Mouse (Mus musculus): Measurements from ENCODE around the gene Stx4a.
"Not testable (repeated sequence)": the region's sequence is repeated elsewhere in the genome, so short reads cannot be mapped to it uniquely, and the experiment has no call there.

Gene Stx4a

DNA sequence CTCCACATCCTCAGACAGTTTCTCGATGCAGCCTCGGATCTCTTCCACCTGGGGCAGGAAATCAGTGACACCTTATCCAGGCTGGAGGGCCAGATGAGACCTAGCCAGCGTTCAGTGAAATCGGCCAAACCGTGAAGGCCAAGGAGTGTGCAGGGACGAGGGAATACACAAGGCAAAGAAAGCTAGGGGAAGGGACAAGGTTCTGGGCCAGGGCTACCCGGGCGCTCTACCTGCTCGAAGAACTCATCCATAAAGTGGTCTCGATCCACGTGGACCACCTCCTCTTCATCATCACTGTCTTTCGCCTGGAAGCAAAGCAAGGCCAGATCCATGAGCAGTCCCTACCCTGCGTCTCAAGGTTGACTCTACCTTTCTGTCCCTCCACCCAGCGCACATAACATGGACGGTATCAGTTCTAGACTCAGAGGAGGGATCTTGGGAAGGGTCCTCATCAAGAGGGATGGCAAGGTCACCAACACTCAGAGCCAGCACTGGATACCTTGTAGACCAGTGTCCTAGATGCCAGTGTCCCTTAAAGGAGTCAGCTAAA lies 8.9 kb upstream of the Stx4a start:
- peak; percentile 91 for DNase-seq

DNA sequence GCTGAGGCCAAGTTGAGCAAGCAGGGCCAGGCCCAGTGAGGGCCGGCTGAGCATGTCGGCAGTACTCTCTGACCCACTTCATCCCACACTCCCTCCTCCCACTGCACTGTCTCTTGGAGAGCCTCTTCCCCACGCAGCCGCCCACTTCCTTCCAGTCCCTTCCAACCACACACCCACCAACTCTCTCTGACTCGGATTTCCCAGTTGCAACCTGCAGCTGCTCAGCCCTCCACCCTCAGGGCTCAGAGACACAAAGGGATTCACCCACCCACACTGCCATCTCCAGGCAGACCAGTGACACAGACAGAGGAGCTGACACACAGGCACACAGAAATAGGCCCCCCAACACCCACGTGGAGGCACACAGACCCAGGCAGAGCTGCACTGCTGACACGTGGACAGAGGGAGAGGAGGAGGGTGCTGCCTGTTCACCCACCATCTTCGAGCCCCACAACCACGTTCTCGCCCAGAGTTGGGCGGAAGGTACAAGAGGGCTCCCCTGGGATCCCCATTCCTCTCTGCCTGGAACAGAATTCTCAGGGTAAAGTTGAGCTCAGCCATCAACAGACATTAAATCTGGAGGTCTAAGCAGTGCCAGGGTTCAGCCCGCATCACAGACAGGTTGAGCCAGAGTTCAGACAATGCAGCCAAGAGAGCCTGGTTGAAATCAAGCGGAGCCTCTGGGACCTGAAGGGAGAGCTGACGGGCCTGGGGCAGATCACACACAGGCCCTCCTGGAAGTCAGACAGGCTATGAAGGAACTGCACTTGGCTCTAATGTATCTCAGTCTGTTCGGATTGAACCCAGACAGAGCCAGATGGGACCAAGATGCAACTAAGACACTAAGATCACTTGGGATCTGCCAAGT lies 7.9 kb upstream of the Stx4a start:
- DNase-seq, result peak; percentile 98

DNA sequence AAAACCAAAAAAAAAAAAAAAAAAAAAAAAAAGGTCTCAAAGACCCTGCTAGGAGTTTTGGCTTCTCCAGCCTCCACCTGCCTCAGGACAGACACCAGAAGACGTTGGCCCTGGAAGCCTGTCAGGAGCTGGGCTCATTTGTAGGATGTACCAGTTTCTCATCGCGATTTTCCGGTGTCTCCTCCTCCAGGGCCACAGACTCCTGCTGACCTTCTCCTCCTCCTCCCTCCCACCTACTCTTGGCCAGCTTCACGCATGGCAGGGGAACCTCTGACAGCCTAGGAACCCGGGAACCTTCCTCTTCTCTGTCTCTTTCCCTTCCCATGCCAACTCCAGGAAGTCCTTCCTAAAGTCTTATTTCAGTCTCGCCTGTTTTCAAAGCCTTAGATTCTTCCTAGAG lies 7.0 kb upstream of the Stx4a start:
- no peak for DNase-seq

DNA sequence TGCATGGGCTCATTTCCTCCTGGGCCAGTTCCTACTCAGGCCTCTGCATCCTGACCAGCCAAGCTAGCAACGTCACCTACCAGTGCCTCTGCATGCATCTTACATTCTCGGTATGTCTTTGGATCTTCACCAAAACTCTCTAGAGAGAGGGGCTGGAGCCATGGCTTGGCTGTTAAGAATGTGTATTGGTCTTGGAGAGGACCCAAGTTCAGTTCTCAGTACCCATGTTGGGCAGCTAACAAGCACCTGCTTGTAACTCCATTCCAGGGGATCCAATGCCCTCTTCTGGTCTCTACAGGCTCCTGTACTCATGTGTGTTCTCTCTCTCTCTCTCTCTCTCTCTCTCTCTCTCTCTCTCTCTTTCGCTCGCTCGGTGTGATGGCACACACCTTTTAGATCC lies 6.3 kb upstream of the Stx4a start:
- no peak for DNase-seq

DNA sequence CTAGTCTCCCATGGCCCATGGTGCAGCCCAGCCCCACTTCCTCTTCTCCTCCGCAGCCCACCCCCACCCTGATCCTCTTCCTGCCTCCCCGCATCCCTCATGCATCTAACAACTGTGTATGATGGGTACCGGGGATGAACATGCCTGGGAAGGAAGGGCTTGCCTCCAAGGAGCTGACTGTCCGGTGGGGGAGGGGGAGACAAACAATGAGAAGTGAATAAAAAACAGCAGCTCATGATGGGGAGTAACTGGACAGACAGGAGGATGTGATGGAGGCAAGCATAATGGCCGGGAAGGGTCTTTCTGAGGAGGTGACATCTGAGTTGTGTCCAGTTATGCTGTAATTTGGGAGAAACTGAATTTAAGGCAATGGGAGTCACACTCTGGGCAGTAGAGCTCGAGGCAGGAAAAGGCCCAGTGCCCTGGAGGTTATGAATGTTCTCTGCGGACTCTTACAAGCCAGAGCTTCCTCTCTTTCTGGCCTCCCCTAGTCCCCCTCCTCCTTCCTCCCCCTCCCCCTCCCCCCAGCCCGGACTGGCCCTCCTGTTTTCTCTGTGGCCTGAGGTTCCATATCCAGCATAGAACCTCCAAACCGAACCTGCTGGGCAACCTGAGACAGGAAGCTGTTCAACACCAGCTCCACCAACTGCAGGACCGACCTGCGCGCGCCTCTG lies 3.1 kb upstream of the Stx4a start:
- DNase-seq, result no peak

DNA sequence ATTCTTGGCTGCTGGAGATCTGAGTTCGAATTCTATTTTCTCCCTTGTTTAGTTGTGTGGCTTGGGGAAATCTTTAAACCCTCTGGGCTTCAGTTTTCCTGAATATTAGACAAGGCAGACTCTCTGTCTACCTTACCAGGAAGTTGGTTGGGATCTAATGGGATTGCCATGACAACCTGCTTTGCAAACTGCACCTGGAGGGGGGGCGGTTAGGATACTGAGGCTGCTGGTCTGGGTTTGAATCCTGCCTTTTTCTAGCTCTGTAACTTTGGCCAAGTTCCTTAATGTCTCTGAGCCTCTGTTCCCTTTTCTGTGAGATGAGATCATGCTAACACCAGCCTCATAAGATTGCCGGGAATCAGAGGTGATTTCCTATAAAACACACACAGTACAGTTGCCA lies 1.6 kb upstream of the Stx4a start:
- DNase-seq, result no peak

DNA sequence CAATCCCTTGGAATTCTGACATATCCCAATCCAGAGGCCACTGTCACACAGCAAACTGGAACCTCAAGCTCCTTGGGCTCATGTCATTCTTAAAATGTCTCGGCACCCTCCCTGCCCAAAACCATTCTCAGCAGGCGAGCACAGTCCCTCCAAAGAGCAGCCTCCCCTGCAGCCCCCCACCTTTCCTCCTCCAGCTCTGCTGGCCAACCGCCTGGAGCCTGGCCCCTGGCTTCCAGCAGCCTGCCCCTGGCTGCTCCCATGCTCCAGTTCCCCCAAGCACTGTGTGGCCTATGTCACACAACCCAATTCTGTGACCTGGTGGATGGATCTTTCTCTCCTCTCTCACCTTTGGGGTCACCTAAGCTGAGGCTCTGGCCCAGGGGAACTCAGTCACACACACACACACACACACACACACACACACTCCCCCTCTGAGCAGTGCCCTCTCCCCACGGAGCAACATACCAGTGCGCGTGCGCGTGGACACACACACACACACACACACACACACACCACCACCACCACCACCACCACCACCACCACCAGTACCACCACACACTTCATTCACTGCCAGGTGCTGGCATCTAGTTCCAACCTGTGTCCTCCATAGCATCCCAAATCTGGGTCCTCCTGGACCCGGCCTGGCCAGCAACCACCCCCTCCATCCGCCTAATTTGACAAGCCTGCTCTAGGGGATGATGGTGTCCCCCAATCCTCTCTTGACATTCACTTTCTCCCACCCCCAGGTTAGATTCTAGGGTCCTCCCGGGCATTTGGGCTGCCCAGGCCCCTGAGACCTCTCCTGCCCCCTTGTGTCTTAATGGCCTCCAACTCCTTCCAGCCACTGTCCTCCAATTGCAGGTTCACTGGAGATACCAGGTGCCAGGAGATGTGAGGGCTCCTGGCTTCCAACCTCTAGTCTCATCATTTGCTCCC lies 590 bp upstream of the Stx4a start:
- peak; percentile 84 for DNase-seq

DNA sequence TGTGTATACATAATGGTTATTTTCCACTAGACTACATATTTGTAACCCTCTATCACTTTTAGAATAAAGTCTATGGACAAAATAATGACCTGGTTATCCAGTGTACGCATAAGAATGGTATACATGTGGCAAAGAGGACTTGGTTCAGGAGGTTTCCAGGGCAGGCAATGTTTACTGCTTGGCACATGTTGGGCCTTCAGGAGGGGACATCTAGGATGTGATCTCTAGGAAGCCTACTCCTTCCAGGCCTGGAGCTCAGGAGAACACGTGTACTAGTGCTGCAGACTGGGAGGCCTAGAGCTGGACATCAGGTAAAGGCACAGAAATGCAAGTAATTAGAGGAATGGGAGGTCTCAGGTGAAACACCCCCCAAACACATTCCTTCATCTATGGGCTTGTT lies 11.5 kb downstream of the Stx4a start:
- DNase-seq, result peak; percentile 79

DNA sequence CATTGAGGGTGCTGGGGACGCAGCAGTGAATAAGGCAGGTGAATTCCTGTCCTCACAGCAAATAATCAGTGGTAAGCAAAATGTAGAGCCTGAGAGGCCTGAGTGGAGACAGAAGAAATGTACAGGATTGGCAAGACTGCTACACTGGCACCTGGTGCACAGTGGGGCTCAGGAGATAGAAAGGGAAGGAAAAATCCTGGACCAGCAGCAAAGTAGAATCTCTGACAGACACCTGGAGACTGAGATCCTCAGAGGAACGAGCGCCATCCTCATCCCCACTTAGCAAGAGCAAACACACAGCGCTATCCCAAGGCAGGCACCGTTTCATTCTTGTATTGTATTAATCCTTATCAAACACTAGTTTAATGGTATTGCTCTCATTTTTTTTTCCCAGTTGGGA lies 13.4 kb downstream of the Stx4a start:
- DNase-seq, result peak; percentile 70

DNA sequence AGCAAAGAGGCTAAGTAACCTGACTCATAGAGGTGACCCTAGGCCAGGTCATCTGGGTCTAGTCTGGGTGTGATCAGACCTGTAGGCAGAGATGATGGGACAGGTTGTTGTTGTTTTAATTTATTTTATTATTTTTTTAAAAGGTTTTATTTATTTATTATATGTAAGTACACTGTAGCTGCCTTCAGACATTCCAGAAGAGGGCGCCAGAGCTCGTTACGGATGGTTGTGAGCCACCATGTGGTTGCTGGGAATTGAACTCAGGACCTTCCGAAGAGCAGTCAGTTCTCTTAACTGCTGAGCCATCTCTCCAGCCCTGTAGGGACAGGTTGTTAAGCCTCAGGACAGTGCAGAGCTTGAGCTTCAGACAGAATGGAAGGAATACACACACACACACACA lies 13.8 kb downstream of the Stx4a start:
- not testable (repeated sequence) for DNase-seq

DNA sequence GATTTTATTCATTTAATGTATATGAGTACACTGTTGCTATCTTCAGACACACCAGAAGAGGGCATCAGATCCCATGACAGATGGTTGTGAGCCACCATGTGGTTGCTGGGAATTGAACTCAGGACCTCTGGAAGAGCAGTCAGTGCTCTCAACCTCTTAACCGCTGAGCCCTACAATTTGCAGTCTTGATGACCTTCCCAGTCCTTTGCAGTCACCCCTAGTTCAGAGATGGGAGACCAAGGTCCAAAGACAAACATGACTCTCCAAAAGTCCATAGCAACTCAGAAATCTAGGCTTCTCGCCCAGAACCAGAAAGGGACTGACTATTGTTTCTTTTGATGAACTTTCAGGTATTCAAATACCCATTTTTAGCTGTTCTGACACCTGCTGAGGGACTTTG lies 15.9 kb downstream of the Stx4a start:
- peak; percentile 82 for DNase-seq

DNA sequence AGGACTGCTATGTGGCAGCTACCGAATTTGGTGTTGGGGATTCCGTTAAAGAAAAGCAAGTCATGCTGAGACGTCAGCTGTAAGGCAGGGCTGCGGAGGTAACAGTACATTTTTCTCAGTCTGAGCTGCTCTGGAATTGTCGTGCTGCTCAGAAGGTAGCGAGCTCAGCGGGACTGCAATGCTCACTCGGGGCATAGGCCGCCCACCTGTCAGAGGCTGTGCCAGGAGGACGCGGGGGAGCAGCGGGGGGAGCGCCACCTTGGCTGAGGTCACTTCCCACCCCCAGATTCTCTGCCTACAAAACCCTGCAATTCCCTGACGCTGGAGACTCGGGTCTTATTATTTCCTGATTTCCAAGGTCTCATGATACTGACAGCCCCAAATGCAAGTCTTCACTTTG lies 16.8 kb downstream of the Stx4a start:
- DNase-seq, result no peak

DNA sequence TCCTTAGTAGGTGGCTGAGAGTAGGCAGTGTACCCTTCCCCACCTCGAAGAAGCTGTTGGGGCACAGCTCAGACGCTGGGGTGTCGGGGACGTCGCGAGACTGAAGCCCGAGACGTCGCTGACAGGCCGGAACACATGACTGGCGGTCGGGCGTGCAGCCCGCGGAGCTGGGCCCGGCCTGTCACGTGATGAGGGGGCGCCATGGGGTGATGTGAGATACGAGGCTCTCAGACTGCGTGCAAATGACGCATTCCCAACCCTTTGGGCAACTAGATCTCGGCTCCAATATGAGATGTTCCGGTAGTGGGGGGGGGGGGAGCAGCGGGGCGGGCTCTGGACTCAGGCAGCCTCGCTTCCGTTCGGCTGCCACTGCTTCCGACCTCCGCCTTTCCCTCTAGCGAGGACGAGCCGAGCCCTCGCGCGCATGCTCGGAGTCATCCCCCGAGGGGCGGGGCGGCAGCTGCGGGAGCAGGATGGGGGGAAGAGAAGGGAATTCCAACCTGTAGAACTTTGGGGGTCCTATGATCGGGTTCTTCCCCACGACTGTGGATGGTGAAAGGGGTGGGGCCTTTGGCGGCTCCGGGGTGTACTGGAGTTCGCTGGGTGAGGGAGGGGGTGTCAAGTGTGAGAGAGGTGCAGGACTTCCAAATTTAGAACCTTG lies 17.4 kb downstream of the Stx4a start:
- DNase-seq, result peak; percentile 100

DNA sequence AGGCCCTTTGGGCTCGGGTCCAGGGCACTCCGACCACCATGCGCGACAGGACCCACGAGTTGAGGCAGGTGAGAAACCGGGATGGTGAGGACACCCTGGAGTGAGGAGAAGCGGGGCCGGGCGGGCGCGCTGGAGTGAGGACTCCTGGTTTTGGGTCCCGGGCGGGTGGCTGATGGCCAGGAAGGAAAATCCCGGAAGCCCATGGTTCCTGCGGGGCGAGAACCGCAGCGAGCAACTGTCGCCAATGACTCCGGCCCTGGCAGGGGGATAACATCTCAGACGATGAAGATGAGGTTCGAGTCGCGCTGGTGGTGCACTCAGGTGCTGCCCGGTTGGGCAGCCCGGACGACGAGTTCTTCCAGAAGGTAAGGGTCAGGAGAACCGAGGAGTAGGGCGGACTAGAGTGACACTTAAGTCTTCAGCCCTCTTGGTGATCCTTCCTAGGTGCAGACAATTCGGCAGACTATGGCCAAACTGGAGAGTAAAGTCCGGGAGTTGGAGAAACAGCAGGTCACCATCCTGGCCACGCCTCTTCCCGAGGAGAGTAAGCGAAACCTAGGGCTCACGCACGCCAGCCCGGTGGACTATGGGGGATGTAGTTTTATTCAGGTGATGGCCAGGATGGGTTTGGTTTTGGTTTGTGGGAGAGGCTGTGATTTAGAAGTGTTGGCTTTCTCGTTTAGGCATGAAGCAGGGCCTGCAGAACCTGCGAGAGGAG lies 18.1 kb downstream of the Stx4a start:
- DNase-seq, result peak; percentile 99

DNA sequence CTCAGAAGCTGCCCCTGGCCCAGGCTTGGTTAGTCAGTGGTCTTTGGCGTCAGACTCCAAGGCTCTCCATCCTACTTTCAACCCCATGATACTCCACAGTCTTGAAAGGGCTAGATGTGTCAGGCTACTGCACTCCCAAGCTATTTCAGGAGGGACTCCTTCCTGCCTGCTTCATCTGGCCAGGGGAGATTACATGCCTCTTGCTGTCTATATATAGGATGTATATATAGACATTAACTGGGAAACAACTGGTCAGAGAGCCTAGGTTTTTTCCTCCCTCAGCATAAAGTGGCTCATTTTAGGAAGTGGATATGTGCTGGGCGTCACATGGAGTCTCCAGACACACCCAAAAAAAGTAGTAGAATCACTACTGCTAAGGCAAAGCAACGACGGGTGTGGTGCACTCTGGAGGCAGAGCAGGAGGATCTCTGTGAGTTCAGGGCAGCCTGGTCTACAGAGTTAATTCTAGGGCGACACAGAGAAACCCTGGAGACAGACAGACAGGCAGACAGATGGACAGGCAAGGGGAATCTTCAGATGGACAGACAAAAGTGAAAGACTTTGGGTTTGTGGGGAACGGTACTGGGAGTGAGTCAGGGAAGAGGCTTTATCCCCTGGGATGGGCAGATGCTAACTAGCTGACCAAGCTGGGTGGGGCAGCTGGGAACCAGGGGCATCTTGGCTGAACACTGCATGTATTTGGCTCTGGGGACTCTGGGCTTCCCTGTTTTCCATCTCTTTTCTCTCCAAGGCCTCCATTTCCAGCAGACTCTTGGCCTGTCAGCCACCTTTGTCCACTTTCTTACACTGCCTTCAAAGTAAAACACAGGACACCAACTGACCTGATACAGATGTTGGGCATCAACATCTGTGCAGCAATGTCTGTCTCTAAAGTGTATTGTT lies 26.1 kb downstream of the Stx4a start:
- DNase-seq, result peak; percentile 96

DNA sequence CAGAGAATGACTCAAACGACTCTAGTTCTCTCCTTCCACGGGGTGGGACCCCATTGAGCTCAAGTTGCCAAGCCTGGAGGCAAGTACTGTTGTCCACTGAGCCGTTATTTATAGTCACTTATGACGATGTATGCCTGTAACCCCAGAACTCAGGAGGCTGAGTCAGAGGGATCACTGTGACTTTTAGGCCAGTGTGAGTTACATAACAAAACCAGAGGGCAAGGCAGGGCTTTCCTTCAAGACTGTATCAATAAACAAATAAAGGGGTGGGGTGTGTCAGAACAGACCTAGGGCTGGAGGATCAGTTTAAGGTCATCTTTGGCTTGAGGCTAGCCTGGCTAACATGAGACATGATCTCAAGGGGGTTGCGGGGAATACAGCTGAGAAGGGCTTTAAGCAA lies 26.8 kb downstream of the Stx4a start:
- DNase-seq, result peak; percentile 97

DNA sequence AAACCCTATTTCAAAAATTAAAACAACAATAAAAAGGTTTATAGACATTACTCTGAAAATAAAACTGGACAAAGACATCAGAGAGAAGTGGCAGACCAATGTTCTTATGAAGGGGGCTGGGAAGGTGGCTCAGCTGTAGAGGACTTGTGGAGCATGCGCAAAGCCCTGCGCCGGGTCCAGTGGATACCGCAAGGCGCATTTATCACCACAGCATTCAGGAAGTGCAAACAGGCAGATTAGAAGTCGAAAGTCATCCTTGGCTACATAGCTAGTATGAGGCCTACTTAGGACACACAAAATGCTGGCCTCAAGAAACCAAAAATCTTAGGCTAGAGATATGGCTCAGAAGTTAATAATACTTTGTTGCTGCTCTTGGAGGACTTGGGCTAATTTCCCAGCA lies 34.2 kb downstream of the Stx4a start:
- no peak for DNase-seq

DNA sequence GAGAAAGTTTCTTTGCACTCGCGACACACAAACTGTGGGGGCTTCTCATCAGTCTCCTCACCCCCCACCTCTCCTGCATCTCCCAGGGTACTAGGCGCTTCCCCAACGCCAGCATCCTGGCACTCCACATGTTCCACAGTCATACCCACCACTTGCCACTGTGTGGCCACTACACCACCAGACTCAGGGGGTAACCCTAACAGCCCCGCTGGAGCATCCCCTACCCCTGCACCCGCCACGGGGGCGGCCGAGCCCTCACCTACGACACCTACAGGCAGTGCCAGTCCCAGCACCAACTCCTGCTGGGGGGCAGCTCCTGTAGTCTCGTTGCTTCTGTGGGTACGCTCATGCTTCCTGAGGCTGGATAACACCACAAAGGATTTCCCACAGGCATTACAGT lies 42.3 kb downstream of the Stx4a start:
- no peak for DNase-seq

DNA sequence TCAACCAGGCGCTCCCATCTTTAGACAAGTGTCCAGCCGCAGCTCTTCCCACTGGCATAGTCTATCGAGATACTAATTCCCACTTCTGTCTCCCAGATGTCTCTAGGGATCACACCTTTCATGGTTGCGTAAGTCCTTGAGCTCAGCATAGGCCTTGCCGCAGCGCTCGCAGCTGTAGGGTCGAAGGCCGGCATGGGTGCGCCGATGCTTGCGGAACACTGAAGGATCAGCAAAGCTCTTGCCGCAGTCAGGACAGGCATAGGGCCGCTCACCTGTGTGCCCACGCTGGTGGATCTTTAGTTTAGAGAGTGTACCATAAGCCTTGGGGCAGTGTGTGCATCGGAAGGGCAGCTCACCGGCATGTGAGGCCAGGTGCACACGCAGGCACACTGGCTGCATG lies 43.5 kb downstream of the Stx4a start:
- no peak for DNase-seq

DNA sequence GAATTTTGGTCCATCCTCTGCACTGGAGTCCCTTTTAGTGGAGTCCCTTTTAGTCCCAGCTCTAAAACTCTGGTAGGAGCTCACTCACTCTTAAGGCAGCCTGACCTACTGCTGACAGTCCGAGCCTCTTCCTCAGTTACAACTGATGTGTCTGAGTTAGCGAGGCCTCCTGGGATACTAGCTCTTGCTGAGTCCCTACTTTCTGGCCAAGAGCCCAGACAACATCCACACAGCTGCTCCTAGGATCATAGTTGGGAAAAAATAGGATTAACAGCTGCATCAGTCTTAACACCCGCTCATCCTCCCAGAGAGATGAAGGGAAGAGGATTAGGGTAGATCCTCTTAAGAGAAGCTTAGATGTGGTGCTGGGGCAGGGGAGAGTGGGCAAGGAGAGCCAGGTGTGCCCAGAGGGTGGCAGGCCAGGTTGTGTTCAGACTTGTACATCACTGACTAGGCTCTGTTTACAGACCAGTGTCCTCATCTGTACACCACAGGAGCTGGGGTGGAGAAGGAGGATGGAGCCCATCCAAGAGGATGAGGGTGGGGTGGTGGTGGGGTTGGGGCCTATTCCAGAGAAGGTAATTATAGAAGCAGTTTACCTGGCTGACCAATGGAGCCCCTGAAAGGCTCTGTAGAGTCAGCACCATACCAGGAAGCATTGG lies 45.2 kb downstream of the Stx4a start:
- DNase-seq, result peak; percentile 97
